Mouse (Mus musculus) frontal cortex, postnatal 14 days (tissue): ENCODE measurements around the gene Cyp2f2.

Experiments
- DNase-seq, 2 experiments: peaks; one replicate each; pipeline ENCODE4 v3.0.0; 2022; ENCODE audit warnings: low spot score in 2 of 2

The Cyp2f2 gene

GRCm38 (mm10) chr7:27119676-27120075 lies at the start of gene Cyp2f2:
Cyp2f2 (plus strand) TSS chr7:27119909.
- no peak for DNase-seq

- DNase-seq = no peak
Measured at GRCm38 (mm10) chr7:27078641-27079040, 41.1 kb upstream of the Cyp2f2 start.

GRCm38 (mm10) chr7:27081625-27082024 lies 38.1 kb upstream of the Cyp2f2 start:
- DNase-seq = no peak

GRCm38 (mm10) chr7:27091039-27091438 lies 28.7 kb upstream of the Cyp2f2 start:
- DNase-seq = no peak

GRCm38 (mm10) chr7:27092038-27092703 lies 27.5 kb upstream of the Cyp2f2 start:
- DNase-seq = no peak

GRCm38 (mm10) chr7:27092882-27093281 lies 26.8 kb upstream of the Cyp2f2 start:
- no peak for DNase-seq

- no peak for DNase-seq
Measured at GRCm38 (mm10) chr7:27104882-27105281, 14.8 kb upstream of the Cyp2f2 start.

- no peak for DNase-seq
Measured at GRCm38 (mm10) chr7:27110327-27110726, 9.4 kb upstream of the Cyp2f2 start.

- DNase-seq = no peak
Measured at GRCm38 (mm10) chr7:27111038-27111437, 8.7 kb upstream of the Cyp2f2 start.

GRCm38 (mm10) chr7:27111987-27112386 lies 7.7 kb upstream of the Cyp2f2 start:
- DNase-seq = no peak

- no peak for DNase-seq
Measured at GRCm38 (mm10) chr7:27118033-27118511, 1.6 kb upstream of the Cyp2f2 start.

GRCm38 (mm10) chr7:27124305-27124832 lies 4.7 kb downstream of the Cyp2f2 start:
- no peak for DNase-seq

GRCm38 (mm10) chr7:27124969-27125368 lies 5.3 kb downstream of the Cyp2f2 start:
- DNase-seq = no peak

GRCm38 (mm10) chr7:27128162-27128561 lies 8.5 kb downstream of the Cyp2f2 start:
- DNase-seq = peak in 1 of 2 experiments; percentile 26

- DNase-seq = no peak
Measured at GRCm38 (mm10) chr7:27128946-27129345, 9.2 kb downstream of the Cyp2f2 start.

- DNase-seq = no peak
Measured at GRCm38 (mm10) chr7:27129811-27130210, 10.1 kb downstream of the Cyp2f2 start.

GRCm38 (mm10) chr7:27130521-27131370 lies 11.0 kb downstream of the Cyp2f2 start:
- DNase-seq = no peak

GRCm38 (mm10) chr7:27131387-27131786 lies 11.7 kb downstream of the Cyp2f2 start:
- DNase-seq = no peak

GRCm38 (mm10) chr7:27132588-27132987 lies 12.9 kb downstream of the Cyp2f2 start:
- DNase-seq = peak in 1 of 2 experiments; percentile 32

GRCm38 (mm10) chr7:27133156-27133555 lies 13.4 kb downstream of the Cyp2f2 start:
- no peak for DNase-seq

- DNase-seq = no peak
Measured at GRCm38 (mm10) chr7:27133757-27134156, 14.0 kb downstream of the Cyp2f2 start.

GRCm38 (mm10) chr7:27136410-27136996 lies 16.8 kb downstream of the Cyp2f2 start:
- DNase-seq = no peak
